Mouse (Mus musculus): Measurements from ENCODE around the gene Gja5. TPM values are rescaled to one million over a fixed set of nuclear protein-coding genes. Genes with fewer than 3 reads are reported as not detected.
"Not testable (repeated sequence)": the region's sequence is repeated elsewhere in the genome, so short reads cannot be mapped to it uniquely, and the experiment has no call there.

Gja5 gene
- total RNA-seq, 2 experiments from 2014 or later: 1.9 to 2.1 TPM

DNA sequence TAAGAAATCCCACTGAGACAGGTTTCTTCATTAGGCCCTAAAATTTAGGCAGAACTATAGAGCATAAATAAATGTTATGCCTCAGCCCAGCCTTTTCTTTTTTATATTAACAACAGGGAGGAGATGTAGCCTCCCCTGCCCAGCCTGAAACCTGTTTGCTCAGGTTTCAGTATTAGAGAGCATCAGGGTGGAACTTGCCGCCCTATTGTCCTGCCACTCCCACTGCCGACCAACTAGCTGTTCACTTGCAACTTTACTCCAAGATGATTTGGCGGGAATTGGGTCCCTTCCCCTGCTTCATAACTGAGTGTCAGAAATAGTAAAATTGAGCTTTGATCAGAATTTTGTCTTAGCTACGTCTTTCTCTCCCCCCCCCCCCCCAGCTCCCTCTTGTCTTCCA is 192.2 kb downstream of the Gja5 start:
- DNase-seq (ENCODE audit: low spot score in 2 of 2): not testable (repeated sequence)

- DNase-seq (ENCODE audit: low spot score in 2 of 2): peak; percentile 13 to 16
Observed at GRCm38 (mm10) chr3:97100784-97101641, 196.5 kb downstream of the Gja5 start.

GRCm38 (mm10) chr3:97103946-97104345 is 199.5 kb downstream of the Gja5 start:
- not testable (repeated sequence) for DNase-seq (ENCODE audit: low spot score in 2 of 2)

DNA sequence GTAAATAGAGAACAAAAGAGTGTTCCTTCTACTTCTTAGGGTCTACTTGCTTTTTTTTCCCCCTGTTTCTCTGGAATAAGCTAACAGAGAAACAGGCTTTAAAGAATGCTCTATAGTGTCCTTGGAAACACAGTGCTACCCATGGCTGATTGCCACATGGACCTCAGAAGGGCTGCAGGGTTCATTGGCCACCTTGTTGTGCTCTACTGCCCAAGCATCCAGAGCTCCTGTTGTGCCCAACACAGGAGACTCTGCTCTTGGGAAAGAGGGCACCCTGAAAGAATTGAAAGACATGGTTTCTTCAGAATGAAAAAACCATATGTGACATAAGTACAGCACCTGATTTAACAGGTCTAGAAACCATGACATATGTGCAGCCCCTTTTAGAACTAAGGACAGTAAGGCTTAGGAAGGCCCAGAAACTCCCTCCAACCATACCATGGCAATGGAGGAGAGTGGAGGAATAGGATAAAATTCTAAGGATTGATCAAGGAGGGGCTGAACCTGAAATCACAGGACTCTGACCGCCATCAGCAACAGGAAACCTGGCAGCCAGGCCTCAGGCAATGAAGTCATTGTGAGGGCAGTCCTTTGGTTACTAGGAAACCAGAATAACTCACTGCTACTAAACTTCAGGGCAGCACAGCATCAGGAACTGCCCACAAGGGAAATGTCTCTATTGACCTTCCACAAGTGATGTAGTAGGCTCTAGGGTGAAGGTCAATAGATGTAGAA is 200.4 kb downstream of the Gja5 start:
- DNase-seq (ENCODE audit: low spot score in 2 of 2): no peak

GRCm38 (mm10) chr3:97117511-97117910 is 213.0 kb downstream of the Gja5 start:
- DNase-seq (ENCODE audit: low spot score in 2 of 2): no peak

GRCm38 (mm10) chr3:97118313-97118712 is 213.8 kb downstream of the Gja5 start:
- no peak for DNase-seq (ENCODE audit: low spot score in 2 of 2)

GRCm38 (mm10) chr3:97124193-97124592 is 219.7 kb downstream of the Gja5 start:
- no peak for DNase-seq (ENCODE audit: low spot score in 2 of 2)

Other genes with a start within 250 kb of the Gja5 start
- gene Ankrd35, start 234.6 kb upstream of the Gja5 start, total RNA-seq (2021): 1 to 10 TPM; 6.9 to 7.4 TPM
- 10 to 100 TPM; 25.6 to 31.7 TPM for gene Pias3, start 208.3 kb upstream of the Gja5 start, total RNA-seq (2021)
- 10 to 100 TPM in 1 of 2 experiments, 1 to 10 TPM in 1; 9.8 to 11.0 TPM for gene Nudt17, start 196.1 kb upstream of the Gja5 start, total RNA-seq (2021)
- gene Polr3c, start 177.1 kb upstream of the Gja5 start, total RNA-seq (2021): 10 to 100 TPM; 26.4 to 28.1 TPM
- gene Rnf115, start 177.0 kb upstream of the Gja5 start, total RNA-seq (2021): 10 to 100 TPM; 46.3 to 56.3 TPM
- gene Pdzk1, start 75.4 kb upstream of the Gja5 start, total RNA-seq (2021): under 1 TPM; 0.14 to 0.25 TPM
- gene Cd160, start 75.3 kb upstream of the Gja5 start, total RNA-seq (2021): not detected
- 10 to 100 TPM; 33.8 to 45.6 TPM for gene Gpr89, start 653 bp downstream of the Gja5 start, total RNA-seq (2021)
- gene Gja8, start 21.3 kb downstream of the Gja5 start, total RNA-seq (2021): not detected